Mouse (Mus musculus) heart, postnatal 14 days (tissue): ENCODE results near the gene Ntf5. TPM values are rescaled to one million over a fixed set of nuclear protein-coding genes. Genes with fewer than 3 reads are reported as not detected.

ENCODE experiments used
- DNase-seq, 2 experiments: peaks; one replicate each; pipeline ENCODE4 v3.0.0; 2021 to 2022
- intact Hi-C: fragments of 180-260 bp; cut with DNase I; formaldehyde crosslinking; loops from one replicate; pipeline ENCODE4 v1.15.1; 2025
- total RNA-seq, 2 experiments: library from RNA; stranded (reverse); gene quantifications; 2 replicates each; pipeline ENCODE4 v1.2.3; 2021

Ntf5 gene
- total RNA-seq, 2 experiments from 2014 or later = 0.14 TPM; not detected in 1

- intact Hi-C loops = loop anchor here (2.0 kb wide), 1 partner anchor 97 kb away; no protein-coding TSS in a partner anchor
- DNase-seq = no peak
These were observed 11.9 kb upstream of the Ntf5 start for GRCm38 (mm10) chr7:45401521-45402085.

DNA sequence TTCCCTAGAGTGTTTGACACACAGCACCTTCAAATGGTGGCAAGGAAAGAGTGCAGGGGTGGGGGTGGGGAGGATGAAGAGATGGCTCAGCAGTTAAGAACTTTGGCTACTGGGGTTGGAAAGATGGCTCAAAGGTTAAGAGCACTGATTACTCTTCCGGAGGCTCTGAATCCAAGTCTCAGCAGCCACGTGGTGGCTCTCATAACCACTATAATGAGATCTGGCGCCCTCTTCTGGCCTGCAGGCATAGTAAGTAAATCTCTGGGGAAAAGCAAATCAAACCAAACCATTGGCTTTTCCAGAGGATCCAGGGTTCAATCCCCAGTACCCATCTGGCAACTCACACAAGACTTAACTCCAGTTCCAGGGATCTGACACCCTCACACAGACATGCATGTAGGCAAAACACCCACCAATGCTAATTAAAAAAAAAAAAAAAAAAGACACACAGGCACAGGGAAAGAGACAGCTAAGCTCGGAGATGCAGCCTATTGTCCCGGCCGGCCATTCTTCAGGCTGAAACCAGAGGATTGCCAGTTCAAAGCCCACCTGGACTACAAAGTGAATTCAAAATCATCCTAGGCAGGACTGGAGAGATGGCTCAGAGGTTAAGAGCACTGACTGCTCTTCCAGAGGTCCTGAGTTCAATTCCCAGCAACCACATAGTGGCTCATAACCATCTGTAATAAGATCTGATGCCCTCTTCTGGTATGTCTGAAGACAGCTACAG, 9.8 kb upstream of the Ntf5 start:
- peak; percentile 63 to 73 for DNase-seq
- intact Hi-C loops = loop anchor here (2.0 kb wide), 1 partner anchor 99 kb away; no protein-coding TSS in a partner anchor

DNA sequence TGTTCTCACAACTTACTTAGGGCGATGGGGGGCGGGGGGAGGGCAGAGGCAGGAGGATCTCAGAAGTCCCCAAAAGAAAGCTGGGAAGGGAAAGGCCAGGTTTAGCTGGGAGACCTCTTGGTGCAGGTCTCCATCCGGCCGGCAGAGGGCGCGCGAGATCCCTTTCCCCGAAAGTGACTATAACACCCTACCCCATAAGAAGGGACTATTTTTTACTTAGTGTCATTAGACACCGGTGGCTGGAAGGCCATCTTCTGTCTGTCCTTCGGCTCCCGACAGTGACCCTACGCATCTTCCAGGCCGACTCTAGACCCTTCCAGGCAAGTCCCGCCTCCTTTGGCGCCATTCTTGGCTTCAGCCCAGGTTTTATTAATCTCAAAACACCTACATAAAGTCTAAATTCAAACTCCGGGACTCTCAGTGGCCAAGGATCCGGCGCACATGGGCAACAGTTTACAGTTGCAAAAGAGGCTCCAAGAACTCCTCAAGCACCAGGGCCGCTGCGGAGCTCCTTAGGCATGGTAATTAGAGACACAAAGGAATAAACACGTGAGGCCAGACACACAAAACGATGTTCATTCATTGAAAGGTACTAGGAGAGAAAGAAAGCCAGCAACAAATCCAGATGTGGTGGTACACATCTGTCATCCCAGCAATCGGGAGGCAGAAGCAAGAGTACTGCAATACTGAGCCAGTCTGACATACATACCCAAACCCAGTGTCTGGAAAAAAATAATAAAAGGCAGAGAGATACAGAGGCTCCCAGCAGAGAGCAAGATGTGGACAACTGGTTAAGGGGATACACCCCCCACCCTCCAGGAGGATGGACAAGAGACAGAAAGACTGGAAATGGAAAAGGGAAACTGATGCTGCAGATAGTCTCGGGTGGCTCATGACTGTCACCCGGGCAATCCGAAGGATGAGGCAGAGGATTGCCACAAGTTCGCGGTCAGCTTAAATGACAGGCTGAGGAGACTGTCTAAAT, 8.1 kb upstream of the Ntf5 start, which contains the start of gene Kcna7:
Gene Kcna7 (plus strand): TSS at position 563 of the 985 bp plus-strand sequence.
- intact Hi-C loops = loop anchor here (2.0 kb wide), 1 partner anchor 29 kb away; the partner anchor contains the start of gene Gys1

GRCm38 (mm10) chr7:45406157-45407156, 7.0 kb upstream of the Ntf5 start:
- DNase-seq = peak; percentile 57 to 61
- intact Hi-C loops = loop anchor here (2.0 kb wide), 1 partner anchor 28 kb away; the partner anchor contains the start of gene Gys1

More for the DNA sequence above, 8.1 kb upstream of the Ntf5 start, which contains the start of gene Kcna7:
- DNase-seq = peak; percentile 78 to 87

- no peak for DNase-seq
- intact Hi-C loops = loop anchor here (2.0 kb wide), 1 partner anchor 27 kb away; the partner anchor contains the start of gene Gys1
These were observed 5.7 kb upstream of the Ntf5 start for GRCm38 (mm10) chr7:45407836-45408235.

GRCm38 (mm10) chr7:45408351-45408750, 5.1 kb upstream of the Ntf5 start:
- intact Hi-C loops = no loop called here
- no peak for DNase-seq

DNA sequence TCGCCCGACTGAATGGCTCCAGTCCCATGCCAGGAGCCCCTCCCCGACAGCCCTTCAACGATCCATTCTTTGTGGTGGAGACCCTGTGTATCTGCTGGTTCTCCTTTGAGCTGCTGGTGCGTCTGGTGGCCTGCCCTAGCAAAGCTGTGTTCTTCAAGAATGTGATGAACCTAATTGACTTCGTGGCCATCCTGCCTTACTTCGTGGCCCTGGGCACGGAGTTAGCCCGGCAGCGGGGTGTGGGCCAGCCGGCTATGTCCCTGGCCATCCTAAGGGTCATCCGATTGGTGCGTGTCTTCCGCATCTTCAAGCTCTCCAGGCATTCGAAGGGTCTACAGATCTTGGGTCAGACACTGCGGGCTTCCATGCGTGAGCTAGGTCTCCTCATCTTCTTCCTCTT, 4.5 kb upstream of the Ntf5 start:
- no peak for DNase-seq
- intact Hi-C loops = no loop called here

GRCm38 (mm10) chr7:45409497-45410163, 3.9 kb upstream of the Ntf5 start:
- DNase-seq = no peak
- intact Hi-C loops = no loop called here

DNA sequence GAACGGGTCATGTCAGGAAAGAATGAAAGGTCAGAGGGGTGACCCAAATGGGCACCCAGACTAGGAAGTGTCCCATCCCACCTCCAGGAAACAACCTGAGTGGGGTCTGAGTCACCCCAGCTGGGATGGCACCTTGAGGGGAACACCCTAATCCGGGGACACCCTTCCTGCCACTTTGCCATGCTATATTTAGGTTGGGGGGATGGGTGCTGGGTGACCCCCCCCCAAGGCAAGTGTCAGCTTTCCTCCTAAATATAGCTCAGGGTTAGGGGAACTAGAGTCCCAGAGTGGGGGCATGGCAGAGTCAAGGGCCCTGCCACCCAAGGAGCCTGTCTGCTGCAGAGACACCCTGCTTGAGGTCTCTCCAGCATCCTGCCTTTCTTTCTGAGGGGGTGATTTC, 1.1 kb upstream of the Ntf5 start:
- intact Hi-C loops = no loop called here
- DNase-seq = no peak

DNA sequence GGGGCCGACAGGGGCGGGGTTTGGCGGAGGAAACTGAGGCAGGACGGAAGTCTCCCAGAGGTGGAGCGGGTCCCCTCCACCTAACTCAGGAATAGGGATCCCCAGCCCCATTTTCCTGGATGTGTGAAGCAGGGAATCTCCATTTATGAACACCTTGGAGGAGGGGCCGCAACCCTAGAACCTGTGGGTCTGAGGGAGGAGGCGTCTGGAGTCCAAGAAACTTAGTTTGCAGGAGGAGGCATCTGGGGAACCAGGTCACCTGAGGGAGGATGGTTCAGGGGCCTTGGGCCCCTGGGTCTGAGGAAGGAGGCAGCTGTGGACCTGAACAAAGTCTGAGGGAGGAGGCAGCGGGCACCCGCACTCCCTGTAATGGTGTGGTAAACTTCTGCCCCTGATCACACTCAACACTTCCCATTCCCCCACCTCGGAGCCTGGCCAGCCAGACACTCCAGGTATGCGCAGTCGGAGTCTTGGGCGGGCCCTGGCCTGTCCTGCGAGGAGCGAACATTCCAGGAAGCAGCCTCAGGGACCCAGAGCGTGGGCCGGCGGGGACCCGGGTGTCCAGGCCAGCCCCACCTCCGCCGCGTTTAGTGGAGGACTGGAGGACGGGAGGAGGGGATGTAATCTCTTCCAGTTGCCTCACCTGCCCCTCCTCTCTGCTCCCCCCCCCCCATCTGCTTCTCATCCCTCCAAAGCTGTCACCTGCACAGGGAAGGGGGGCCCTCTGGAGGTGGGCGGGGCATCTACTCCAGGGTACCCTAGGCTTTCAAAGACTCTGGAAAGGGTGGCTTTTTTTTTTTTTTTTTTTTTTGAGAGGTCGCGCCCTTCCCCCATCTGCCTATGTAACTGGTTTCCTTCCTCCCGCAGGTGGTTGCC, 607 bp downstream of the Ntf5 start:
- intact Hi-C loops = no loop called here
- DNase-seq = no peak

- DNase-seq = no peak
- intact Hi-C loops = no loop called here
These were observed 1.3 kb downstream of the Ntf5 start for GRCm38 (mm10) chr7:45414740-45415224.

- intact Hi-C loops = no loop called here
- DNase-seq = no peak
These were observed 2.1 kb downstream of the Ntf5 start for GRCm38 (mm10) chr7:45415636-45416035.

DNA sequence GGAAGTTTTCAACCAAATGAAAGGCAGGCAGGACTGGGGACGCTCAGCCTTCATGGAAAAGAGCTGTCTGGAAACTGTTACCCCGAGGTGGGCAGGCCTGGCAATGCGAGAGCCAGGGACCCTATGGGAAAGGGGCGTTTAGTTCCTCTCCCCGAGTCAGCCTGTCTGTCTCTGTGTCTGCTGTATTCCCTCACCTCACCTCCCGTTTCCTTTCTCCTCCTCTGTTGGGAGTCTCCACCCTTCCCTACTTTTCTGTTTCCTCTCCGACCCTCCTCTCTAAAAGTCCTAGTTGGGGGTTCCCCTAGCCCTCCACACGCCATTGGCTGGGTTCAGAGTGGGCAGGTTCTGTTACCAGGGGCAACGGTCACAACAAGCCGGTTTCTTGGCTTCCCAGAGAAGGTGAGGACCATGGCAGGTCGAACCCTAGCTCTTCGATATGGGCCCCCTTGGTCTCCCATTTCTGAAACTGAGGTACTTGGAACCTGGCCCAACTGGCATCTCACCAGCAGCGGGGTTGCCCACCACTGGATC, 4.5 kb downstream of the Ntf5 start:
- no peak for DNase-seq
- intact Hi-C loops = no loop called here

DNA sequence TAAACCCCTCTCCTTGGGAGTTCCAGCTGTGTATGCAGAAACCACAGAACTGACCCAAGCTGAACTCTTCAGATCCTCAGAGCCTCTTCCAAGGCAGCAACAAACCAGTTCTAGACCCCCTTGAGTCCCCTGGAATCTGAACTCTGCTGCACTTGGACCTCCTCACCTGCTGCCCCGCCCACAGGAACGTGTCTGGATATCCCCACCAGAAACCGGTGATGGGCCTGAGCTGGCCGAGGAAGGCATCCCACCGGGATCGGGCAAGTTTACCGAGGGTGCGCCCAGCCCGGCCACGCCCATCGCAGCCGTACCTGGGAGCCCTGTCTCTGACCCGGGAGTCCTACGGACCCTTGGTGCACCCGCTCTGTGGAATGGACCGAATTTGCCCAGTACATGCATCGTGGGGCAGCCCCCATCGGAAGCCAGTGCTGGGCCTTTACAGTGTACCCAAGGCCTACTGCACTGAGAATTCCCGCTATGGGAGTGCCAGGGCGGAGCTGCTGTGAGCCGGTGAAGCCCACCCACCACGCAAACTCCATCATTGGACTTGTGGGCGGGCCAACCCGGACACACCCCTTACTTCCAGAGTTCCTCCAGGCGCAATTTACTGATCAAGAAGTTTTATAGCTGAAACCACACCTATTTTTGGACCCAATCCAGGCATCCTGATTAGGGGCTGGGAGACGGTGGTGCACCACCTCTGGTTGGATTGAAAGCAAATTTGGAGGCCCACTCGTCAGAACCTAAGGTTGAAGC, 6.5 kb downstream of the Ntf5 start:
- no peak for DNase-seq
- intact Hi-C loops = no loop called here

GRCm38 (mm10) chr7:45420615-45420919, 7.1 kb downstream of the Ntf5 start, which contains the start of gene Lhb:
Lhb (plus strand) TSS chr7:45420820.
- intact Hi-C loops = no loop called here
- DNase-seq = no peak

- intact Hi-C loops = no loop called here
- no peak for DNase-seq
These were observed 7.7 kb downstream of the Ntf5 start for GRCm38 (mm10) chr7:45421194-45421593.

GRCm38 (mm10) chr7:45426556-45426955, 13.1 kb downstream of the Ntf5 start:
- no peak for DNase-seq
- intact Hi-C loops = no loop called here
